Mouse (Mus musculus): ENCODE measurements around the gene 1110017D15Rik.
A peak's percentile ranks its signal among the peaks of the same experiment; 100 is the strongest.
"Not testable (repeated sequence)": the region's sequence is repeated elsewhere in the genome, so short reads cannot be mapped to it uniquely, and the experiment has no call there.

The 1110017D15Rik gene

GRCm38 (mm10) chr4:41479456-41479804 is 37.7 kb downstream of the 1110017D15Rik start:
- Histone ChIP-seq H3K36me3 (ENCODE audit: control insufficient read depth, insufficient read depth, low read length, poor library complexity, severe bottlenecking) (no peaks in the 10 kb centered on the region), H3K27me3 (ENCODE audit: control insufficient read depth, insufficient read depth, low read length, poor library complexity, severe bottlenecking) (no peaks in the 10 kb centered on the region)
- DNase-seq (ENCODE audit: low read depth, low spot score), result no peak

- no peaks in the 10 kb centered on the region for H3K27me3 ChIP-seq (ENCODE audit: control insufficient read depth, insufficient read depth, low read length, poor library complexity, severe bottlenecking)
- DNase-seq (ENCODE audit: low read depth, low spot score), result no peak
- H3K36me3 ChIP-seq (ENCODE audit: control insufficient read depth, insufficient read depth, low read length, poor library complexity, severe bottlenecking), result no peaks in the 10 kb centered on the region
Observed at GRCm38 (mm10) chr4:41478751-41479455, 38.2 kb downstream of the 1110017D15Rik start.

- Histone ChIP-seq H3K27me3 (ENCODE audit: control insufficient read depth, insufficient read depth, low read length, poor library complexity, severe bottlenecking) (no peaks in the 10 kb centered on the region), H3K36me3 (ENCODE audit: control insufficient read depth, insufficient read depth, low read length, poor library complexity, severe bottlenecking) (no peaks in the 10 kb centered on the region)
- DNase-seq (ENCODE audit: low read depth, low spot score), result no peak
Observed at GRCm38 (mm10) chr4:41477648-41478160, 39.4 kb downstream of the 1110017D15Rik start.

GRCm38 (mm10) chr4:41471384-41471689 is 45.8 kb downstream of the 1110017D15Rik start:
- no peak for DNase-seq (ENCODE audit: low read depth, low spot score)
- Histone ChIP-seq H3K36me3 (ENCODE audit: control insufficient read depth, insufficient read depth, low read length, poor library complexity, severe bottlenecking) (no peaks in the 10 kb centered on the region), H3K27me3 (ENCODE audit: control insufficient read depth, insufficient read depth, low read length, poor library complexity, severe bottlenecking) (no peaks in the 10 kb centered on the region)

- no peaks in the 10 kb centered on the region for H3K27me3 ChIP-seq (ENCODE audit: control insufficient read depth, insufficient read depth, low read length, poor library complexity, severe bottlenecking)
- H3K36me3 ChIP-seq (ENCODE audit: control insufficient read depth, insufficient read depth, low read length, poor library complexity, severe bottlenecking), result no peaks in the 10 kb centered on the region
- no peak for DNase-seq (ENCODE audit: low read depth, low spot score)
Observed at GRCm38 (mm10) chr4:41470684-41471383, 46.3 kb downstream of the 1110017D15Rik start.

- Histone ChIP-seq H3K27me3 (ENCODE audit: control insufficient read depth, insufficient read depth, low read length, poor library complexity, severe bottlenecking) (no peaks in the 10 kb centered on the region), H3K36me3 (ENCODE audit: control insufficient read depth, insufficient read depth, low read length, poor library complexity, severe bottlenecking) (no peaks in the 10 kb centered on the region)
- no peak for DNase-seq (ENCODE audit: low read depth, low spot score)
Observed at GRCm38 (mm10) chr4:41470051-41470683, 47.0 kb downstream of the 1110017D15Rik start.

GRCm38 (mm10) chr4:41469199-41469598 is 47.9 kb downstream of the 1110017D15Rik start:
- no peaks in the 10 kb centered on the region for H3K27me3 ChIP-seq (ENCODE audit: control insufficient read depth, insufficient read depth, low read length, poor library complexity, severe bottlenecking)
- H3K36me3 ChIP-seq (ENCODE audit: control insufficient read depth, insufficient read depth, low read length, poor library complexity, severe bottlenecking), result no peaks in the 10 kb centered on the region
- DNase-seq (ENCODE audit: low read depth, low spot score), result no peak

- H3K36me3 ChIP-seq (ENCODE audit: control insufficient read depth, insufficient read depth, low read length, poor library complexity, severe bottlenecking), result no peaks in the 10 kb centered on the region
- DNase-seq (ENCODE audit: low read depth, low spot score), result peak; percentile 61
- no peaks in the 10 kb centered on the region for H3K27me3 ChIP-seq (ENCODE audit: control insufficient read depth, insufficient read depth, low read length, poor library complexity, severe bottlenecking)
Observed at GRCm38 (mm10) chr4:41468396-41469080, 48.6 kb downstream of the 1110017D15Rik start.

- Histone ChIP-seq H3K36me3 (ENCODE audit: control insufficient read depth, insufficient read depth, low read length, poor library complexity, severe bottlenecking) (no peaks in the 10 kb centered on the region), H3K27me3 (ENCODE audit: control insufficient read depth, insufficient read depth, low read length, poor library complexity, severe bottlenecking) (no peaks in the 10 kb centered on the region)
- DNase-seq (ENCODE audit: low read depth, low spot score), result peak; percentile 44
Observed at GRCm38 (mm10) chr4:41465287-41465665, 51.9 kb downstream of the 1110017D15Rik start.

GRCm38 (mm10) chr4:41464345-41465286 is 52.5 kb downstream of the 1110017D15Rik start, which contains the start of the genes Kif24 and Nudt2:
Kif24 (minus strand) TSS chr4:41464887.
Nudt2 (plus strand) TSS chr4:41465151.
- Histone ChIP-seq H3K36me3 (ENCODE audit: control insufficient read depth, insufficient read depth, low read length, poor library complexity, severe bottlenecking) (no peaks in the 10 kb centered on the region), H3K27me3 (ENCODE audit: control insufficient read depth, insufficient read depth, low read length, poor library complexity, severe bottlenecking) (no peaks in the 10 kb centered on the region)
- DNase-seq (ENCODE audit: low read depth, low spot score), result peak; percentile 99

- H3K27me3 ChIP-seq (ENCODE audit: control insufficient read depth, insufficient read depth, low read length, poor library complexity, severe bottlenecking); H3K36me3 ChIP-seq (ENCODE audit: control insufficient read depth, insufficient read depth, low read length, poor library complexity, severe bottlenecking): not testable (repeated sequence)
- peak; percentile 3 for DNase-seq (ENCODE audit: low read depth, low spot score)
Observed at GRCm38 (mm10) chr4:41463051-41463738, 53.9 kb downstream of the 1110017D15Rik start.

- Histone ChIP-seq H3K36me3 (ENCODE audit: control insufficient read depth, insufficient read depth, low read length, poor library complexity, severe bottlenecking) (no peaks in the 10 kb centered on the region), H3K27me3 (ENCODE audit: control insufficient read depth, insufficient read depth, low read length, poor library complexity, severe bottlenecking) (no peaks in the 10 kb centered on the region)
- no peak for DNase-seq (ENCODE audit: low read depth, low spot score)
Observed at GRCm38 (mm10) chr4:41460690-41461089, 56.4 kb downstream of the 1110017D15Rik start.
